Mouse (Mus musculus): ENCODE measurements around the gene Thrb. TPM values are rescaled to one million over a fixed set of nuclear protein-coding genes. Genes with fewer than 3 reads are reported as not detected.

Gene Thrb
- polyA plus RNA-seq (2014; fragmentation: Nextera tagmentation; extraction: Ambion mirVana): 0.73 and 1.2 TPM in 2 replicates

DNA sequence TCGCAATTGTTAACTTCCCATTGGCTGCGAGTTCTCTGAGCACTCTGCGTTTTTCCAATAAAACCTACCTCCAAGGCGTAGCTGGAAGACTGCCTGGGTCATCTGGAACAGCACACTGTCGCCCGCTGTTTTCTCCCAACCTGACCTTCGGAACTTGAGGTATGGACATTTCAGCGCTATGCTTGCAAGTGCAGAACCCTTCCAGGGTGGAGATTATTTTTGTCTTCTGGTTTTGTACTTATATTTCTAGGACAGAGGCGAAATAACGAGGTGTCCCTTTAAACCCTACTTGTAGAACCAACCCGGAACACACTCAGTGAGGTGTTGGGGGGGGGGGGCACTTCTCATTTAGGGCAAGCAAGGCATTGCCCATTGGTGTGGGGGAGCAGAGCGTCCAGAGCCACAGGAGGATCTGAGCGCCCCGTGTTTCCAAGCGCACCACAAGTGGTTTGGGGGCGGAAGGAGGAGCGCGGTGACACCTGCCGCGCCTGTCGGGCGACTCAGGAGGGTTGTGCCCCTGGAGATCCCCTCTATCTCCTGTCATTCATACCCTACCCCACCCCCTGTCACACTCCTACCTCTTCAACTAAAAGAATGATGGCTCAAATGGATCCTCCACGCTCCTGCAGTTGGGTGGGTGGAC lies at the start of gene Thrb:
Gene Thrb (plus strand): TSS at position 576 of the 643 bp plus-strand sequence.
- peak within 1 kb of the TSS; percentile 67 for H3K9ac ChIP-seq (ENCODE audit: low read length)
- H3K27me3 ChIP-seq (replicated peaks; ENCODE audit: control insufficient read depth, insufficient read depth, low read length): peaks cover 17% of the 10 kb centered on the region
- peak within 1 kb of the TSS; percentile 99 for H3K4me2 ChIP-seq (ENCODE audit: low read length)
- H3K36me3 ChIP-seq (ENCODE audit: control insufficient read depth, insufficient read depth, low read length): no peaks in the 10 kb centered on the region
- H3K4me3 ChIP-seq (ENCODE audit: low read depth, low read length): peak within 1 kb of the TSS; percentile 72
- H3K9me3 ChIP-seq (replicated peaks; ENCODE audit: control insufficient read depth, low read length): no peaks in the 10 kb centered on the region
- DNase-seq (ENCODE audit: low spot score): peak; percentile 22
- ATAC-seq: peak; percentile 29
- H3K27ac ChIP-seq (ENCODE audit: low read depth, low read length): no peak within 1 kb of the TSS
- H3K4me1 ChIP-seq (ENCODE audit: control insufficient read depth, insufficient read depth, low read length): peaks cover 7% of the 10 kb centered on the region; the same call in 1 of the 2 replicates
- WGBS: 1% methylated on average over 23 of the region's 23 CpGs

GRCm38 (mm10) chr14:17621671-17622070 lies 38.4 kb upstream of the Thrb start:
- Histone ChIP-seq H3K9me3 (replicated peaks; ENCODE audit: control insufficient read depth, low read length) (no peaks in the 10 kb centered on the region), H3K4me2 (ENCODE audit: low read length) (no peak overlapping the region), H3K27me3 (replicated peaks; ENCODE audit: control insufficient read depth, insufficient read depth, low read length) (no peaks in the 10 kb centered on the region), H3K27ac (ENCODE audit: low read depth, low read length) (no peak overlapping the region), H3K4me1 (ENCODE audit: control insufficient read depth, insufficient read depth, low read length) (no peaks in the 10 kb centered on the region), H3K36me3 (ENCODE audit: control insufficient read depth, insufficient read depth, low read length) (no peaks in the 10 kb centered on the region), H3K4me3 (ENCODE audit: low read depth, low read length) (no peak overlapping the region), H3K9ac (ENCODE audit: low read length) (no peak overlapping the region)
- WGBS: 72% methylated on average over 3 of the region's 3 CpGs
- ATAC-seq (no peak), DNase-seq (ENCODE audit: low spot score) (peak; percentile 16)

- no peak for DNase-seq (ENCODE audit: low spot score)
- no peak for ATAC-seq
- no peaks in the 10 kb centered on the region for H3K4me1 ChIP-seq (ENCODE audit: control insufficient read depth, insufficient read depth, low read length)
- no peaks in the 10 kb centered on the region for H3K36me3 ChIP-seq (ENCODE audit: control insufficient read depth, insufficient read depth, low read length)
- H3K4me3 ChIP-seq (ENCODE audit: low read depth, low read length): no peak overlapping the region
- no peak overlapping the region for H3K27ac ChIP-seq (ENCODE audit: low read depth, low read length)
- no peaks in the 10 kb centered on the region for H3K9me3 ChIP-seq (replicated peaks; ENCODE audit: control insufficient read depth, low read length)
- 50% methylated on average over 2 of the region's 2 CpGs for WGBS
- no peaks in the 10 kb centered on the region for H3K27me3 ChIP-seq (replicated peaks; ENCODE audit: control insufficient read depth, insufficient read depth, low read length)
- H3K9ac ChIP-seq (ENCODE audit: low read length): no peak overlapping the region
- no peak overlapping the region for H3K4me2 ChIP-seq (ENCODE audit: low read length)
Observed at GRCm38 (mm10) chr14:17623936-17624335, 36.1 kb upstream of the Thrb start.

- H3K4me3 ChIP-seq (ENCODE audit: low read depth, low read length): no peak overlapping the region
- no peak for ATAC-seq
- no peak overlapping the region for H3K9ac ChIP-seq (ENCODE audit: low read length)
- WGBS: 39% methylated on average over 5 of the region's 5 CpGs
- no peaks in the 10 kb centered on the region for H3K27me3 ChIP-seq (replicated peaks; ENCODE audit: control insufficient read depth, insufficient read depth, low read length)
- no peaks in the 10 kb centered on the region for H3K9me3 ChIP-seq (replicated peaks; ENCODE audit: control insufficient read depth, low read length)
- peak; percentile 44 for DNase-seq (ENCODE audit: low spot score)
- no peak overlapping the region for H3K27ac ChIP-seq (ENCODE audit: low read depth, low read length)
- no peak overlapping the region for H3K4me2 ChIP-seq (ENCODE audit: low read length)
- no peaks in the 10 kb centered on the region for H3K4me1 ChIP-seq (ENCODE audit: control insufficient read depth, insufficient read depth, low read length)
- no peaks in the 10 kb centered on the region for H3K36me3 ChIP-seq (ENCODE audit: control insufficient read depth, insufficient read depth, low read length)
Observed at GRCm38 (mm10) chr14:17629215-17629614, 30.8 kb upstream of the Thrb start.

GRCm38 (mm10) chr14:17632887-17633522 lies 27.1 kb upstream of the Thrb start:
- H3K9ac ChIP-seq (ENCODE audit: low read length): no peak overlapping the region
- H3K9me3 ChIP-seq (replicated peaks; ENCODE audit: control insufficient read depth, low read length): no peaks in the 10 kb centered on the region
- no peak overlapping the region for H3K4me3 ChIP-seq (ENCODE audit: low read depth, low read length)
- DNase-seq (ENCODE audit: low spot score): no peak
- no peaks in the 10 kb centered on the region for H3K4me1 ChIP-seq (ENCODE audit: control insufficient read depth, insufficient read depth, low read length)
- 9% methylated on average over 19 of the region's 19 CpGs for WGBS
- no peaks in the 10 kb centered on the region for H3K36me3 ChIP-seq (ENCODE audit: control insufficient read depth, insufficient read depth, low read length)
- peak; percentile 37; the same call in 1 of the 2 replicates for ATAC-seq
- peak overlapping the region; percentile 25; the same call in 1 of the 2 replicates for H3K4me2 ChIP-seq (ENCODE audit: low read length)
- H3K27me3 ChIP-seq (replicated peaks; ENCODE audit: control insufficient read depth, insufficient read depth, low read length): no peaks in the 10 kb centered on the region
- no peak overlapping the region for H3K27ac ChIP-seq (ENCODE audit: low read depth, low read length)

GRCm38 (mm10) chr14:17636971-17637370 lies 23.1 kb upstream of the Thrb start:
- no peak for ATAC-seq
- Histone ChIP-seq H3K4me3 (ENCODE audit: low read depth, low read length) (no peak overlapping the region), H3K36me3 (ENCODE audit: control insufficient read depth, insufficient read depth, low read length) (no peaks in the 10 kb centered on the region), H3K27ac (ENCODE audit: low read depth, low read length) (no peak overlapping the region), H3K4me2 (ENCODE audit: low read length) (no peak overlapping the region), H3K27me3 (replicated peaks; ENCODE audit: control insufficient read depth, insufficient read depth, low read length) (no peaks in the 10 kb centered on the region), H3K9ac (ENCODE audit: low read length) (no peak overlapping the region), H3K4me1 (ENCODE audit: control insufficient read depth, insufficient read depth, low read length) (no peaks in the 10 kb centered on the region), H3K9me3 (replicated peaks; ENCODE audit: control insufficient read depth, low read length) (no peaks in the 10 kb centered on the region)
- no peak for DNase-seq (ENCODE audit: low spot score)
- 79% methylated on average over 3 of the region's 3 CpGs for whole genome bisulfite sequencing

DNA sequence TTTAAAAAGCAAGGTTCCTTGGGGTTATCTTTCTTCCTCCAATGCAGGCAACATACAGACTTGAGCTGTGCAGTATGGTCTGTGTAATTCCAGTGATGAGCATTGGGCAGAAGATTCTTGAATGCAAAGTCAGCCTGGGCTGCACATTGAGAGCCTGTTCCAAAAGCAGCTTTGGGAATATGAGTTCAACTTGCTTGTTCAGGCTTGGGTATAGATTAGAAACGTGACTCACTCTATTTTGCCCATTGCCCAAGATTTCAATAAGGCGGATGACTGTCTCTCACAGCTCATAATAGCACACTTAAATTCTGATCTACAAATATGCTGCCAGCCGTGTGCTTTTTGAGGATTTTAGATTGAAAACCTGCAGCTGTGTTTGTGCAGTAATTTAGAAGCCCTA lies 18.3 kb upstream of the Thrb start:
- no peak overlapping the region for H3K4me2 ChIP-seq (ENCODE audit: low read length)
- 64% methylated on average over 3 of the region's 3 CpGs for WGBS
- no peak for ATAC-seq
- no peak overlapping the region for H3K9ac ChIP-seq (ENCODE audit: low read length)
- DNase-seq (ENCODE audit: low spot score): peak; percentile 15
- no peak overlapping the region for H3K4me3 ChIP-seq (ENCODE audit: low read depth, low read length)
- H3K27ac ChIP-seq (ENCODE audit: low read depth, low read length): no peak overlapping the region
- no peaks in the 10 kb centered on the region for H3K27me3 ChIP-seq (replicated peaks; ENCODE audit: control insufficient read depth, insufficient read depth, low read length)
- no peaks in the 10 kb centered on the region for H3K4me1 ChIP-seq (ENCODE audit: control insufficient read depth, insufficient read depth, low read length)
- H3K36me3 ChIP-seq (ENCODE audit: control insufficient read depth, insufficient read depth, low read length): no peaks in the 10 kb centered on the region
- no peaks in the 10 kb centered on the region for H3K9me3 ChIP-seq (replicated peaks; ENCODE audit: control insufficient read depth, low read length)

DNA sequence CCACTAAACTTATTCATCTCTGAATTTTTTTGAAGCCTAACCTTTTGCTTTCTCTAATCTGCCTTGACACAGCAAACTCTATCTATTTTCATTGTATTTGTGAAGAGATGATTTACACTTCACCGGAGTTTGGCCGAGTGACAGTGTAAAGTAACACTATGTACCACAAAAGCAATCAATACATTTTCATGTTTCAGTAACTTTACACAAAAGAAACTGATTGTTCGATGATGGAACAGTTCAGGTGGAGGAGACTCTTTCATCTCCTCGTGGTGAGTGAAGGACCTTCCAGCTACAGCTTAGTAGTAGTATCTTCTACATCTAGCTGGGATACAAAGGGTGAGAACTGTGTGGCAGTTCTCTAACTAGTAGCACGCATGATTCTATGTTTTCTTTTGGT lies 5.0 kb upstream of the Thrb start:
- no peaks in the 10 kb centered on the region for H3K36me3 ChIP-seq (ENCODE audit: control insufficient read depth, insufficient read depth, low read length)
- no peak overlapping the region for H3K4me2 ChIP-seq (ENCODE audit: low read length)
- H3K27ac ChIP-seq (ENCODE audit: low read depth, low read length): no peak overlapping the region
- ATAC-seq: no peak
- H3K27me3 ChIP-seq (replicated peaks; ENCODE audit: control insufficient read depth, insufficient read depth, low read length): 0 out of 2 replicates have a peak, but pooled peaks cover 8% of the 10 kb centered on the region
- peaks cover 5% of the 10 kb centered on the region; the same call in 1 of the 2 replicates for H3K4me1 ChIP-seq (ENCODE audit: control insufficient read depth, insufficient read depth, low read length)
- 52% methylated on average over 5 of the region's 5 CpGs for WGBS
- H3K9ac ChIP-seq (ENCODE audit: low read length): no peak overlapping the region
- H3K9me3 ChIP-seq (replicated peaks; ENCODE audit: control insufficient read depth, low read length): no peaks in the 10 kb centered on the region
- no peak overlapping the region for H3K4me3 ChIP-seq (ENCODE audit: low read depth, low read length)
- no peak for DNase-seq (ENCODE audit: low spot score)

DNA sequence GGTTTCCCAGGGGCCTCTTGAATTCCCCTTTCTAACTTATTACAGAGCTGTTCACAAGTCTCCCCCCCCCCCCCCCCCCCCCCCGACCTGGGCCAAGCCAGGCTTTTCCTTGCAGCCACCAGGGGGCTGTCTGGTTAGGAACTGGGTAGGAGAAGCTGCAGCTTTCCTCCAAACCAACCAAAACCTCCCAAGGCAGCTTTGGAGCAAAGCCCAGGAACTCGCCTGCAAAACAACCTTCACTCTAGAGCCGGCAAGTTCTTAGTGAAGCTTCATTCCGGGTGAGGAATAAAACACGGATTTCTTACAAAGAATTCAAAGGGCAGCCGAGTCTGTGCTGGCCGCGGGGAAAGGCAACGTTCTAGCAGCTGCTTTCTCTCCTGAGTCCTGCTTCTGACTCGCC lies 1.0 kb upstream of the Thrb start:
- Histone ChIP-seq H3K4me2 (ENCODE audit: low read length) (peak overlapping the region; percentile 99), H3K27ac (ENCODE audit: low read depth, low read length) (no peak overlapping the region), H3K9ac (ENCODE audit: low read length) (peak overlapping the region; percentile 17; the same call in 1 of the 2 replicates), H3K27me3 (replicated peaks; ENCODE audit: control insufficient read depth, insufficient read depth, low read length) (peaks cover 17% of the 10 kb centered on the region), H3K4me3 (ENCODE audit: low read depth, low read length) (peak overlapping the region; percentile 72), H3K9me3 (replicated peaks; ENCODE audit: control insufficient read depth, low read length) (no peaks in the 10 kb centered on the region), H3K4me1 (ENCODE audit: control insufficient read depth, insufficient read depth, low read length) (peaks cover 7% of the 10 kb centered on the region; the same call in 1 of the 2 replicates), H3K36me3 (ENCODE audit: control insufficient read depth, insufficient read depth, low read length) (no peaks in the 10 kb centered on the region)
- peak; percentile 68 for ATAC-seq
- WGBS: 2% methylated on average over 9 of the region's 10 CpGs
- peak; percentile 92 for DNase-seq (ENCODE audit: low spot score)

All from forebrain, embryonic 14.5 days (tissue).